Mouse (Mus musculus) liver, embryonic 14.5 days (tissue): ENCODE data around the gene Hdac1. TPM values are rescaled to one million over a fixed set of nuclear protein-coding genes. Genes with fewer than 3 reads are reported as not detected.
A peak's percentile ranks its signal among the peaks of the same experiment; 100 is the strongest.
"Not testable (repeated sequence)": the region's sequence is repeated elsewhere in the genome, so short reads cannot be mapped to it uniquely, and the experiment has no call there.

Experiments
- ATAC-seq: fragments of 200-750 bp; cut with Nextera tagmentation; 2 replicates; pipeline ENCODE4 v1.8.0; 2017; ENCODE audit warnings: moderate number of reproducible peaks, mild to moderate bottlenecking, moderate library complexity; ENCODE audit not compliant: insufficient read depth
- DNase-seq, 3 experiments: peaks; one replicate each; pipeline ENCODE4 v3.0.0-alpha.2; 2012 to 2013; ENCODE audit warnings: low read depth in 3 of 3, low spot score in 3 of 3
- H3K27ac ChIP-seq: fragments of 300-500 bp; sonication (generic); 2 replicates; pipeline ENCODE4 v1.5.1; 2014; ENCODE audit warnings: moderate library complexity, mild to moderate bottlenecking, control low read depth, inconsistent platforms
- H3K27me3 ChIP-seq: fragments of 300-500 bp; sonication (generic); 2 replicates; pipeline ENCODE4 v1.6.1; 2014; ENCODE audit warnings: mild to moderate bottlenecking, low read length, moderate library complexity; ENCODE audit not compliant: control insufficient read depth, insufficient read depth
- H3K36me3 ChIP-seq: fragments of 300-500 bp; sonication (generic); replicated peaks from 2 replicates; pipeline ENCODE4 v1.6.1; 2014; ENCODE audit warnings: low read depth; ENCODE audit not compliant: control insufficient read depth, insufficient read depth
- H3K4me1 ChIP-seq, 2 experiments: fragments of 200-500 bp in 1 of 2; fragments of 300-500 bp in 1 of 2; sonication (generic) in 1 of 2; replicated peaks; 2 replicates each; pipeline ENCODE4 v1.6.1; 2012 to 2014; ENCODE audit warnings: antibody characterized with exemption in 1 of 2, inconsistent platforms in 1 of 2, low read length in 1 of 2; ENCODE audit not compliant: control insufficient read depth in 2 of 2, insufficient read depth in 2 of 2
- H3K4me2 ChIP-seq: fragments of 300-500 bp; sonication (generic); 2 replicates; pipeline ENCODE4 v1.6.1; 2014; ENCODE audit warnings: low read depth, mild to moderate bottlenecking, control low read depth, moderate library complexity
- H3K4me3 ChIP-seq, 2 experiments: fragments of 200-500 bp in 1 of 2; fragments of 300-500 bp in 1 of 2; sonication (generic) in 1 of 2; 2 replicates each; pipeline ENCODE4 v1.5.1; 2012 to 2014; ENCODE audit warnings: low read depth in 2 of 2, low read length in 2 of 2, mild to moderate bottlenecking in 2 of 2, control low read depth in 1 of 2, inconsistent platforms in 1 of 2, moderate library complexity in 1 of 2; ENCODE audit not compliant: insufficient read depth in 1 of 2
- H3K9ac ChIP-seq: fragments of 300-500 bp; sonication (generic); replicated peaks from 2 replicates; pipeline ENCODE4 v1.6.1; 2014; ENCODE audit warnings: mild to moderate bottlenecking, control low read depth, moderate library complexity
- H3K9me3 ChIP-seq: fragments of 300-500 bp; sonication (generic); 2 replicates; pipeline ENCODE4 v1.6.1; 2016; ENCODE audit warnings: low read length, mixed read lengths; ENCODE audit not compliant: control insufficient read depth
- CTCF ChIP-seq: IDR thresholded peaks from 2 replicates; pipeline ENCODE4 v1.5.1; 2016; ENCODE audit warnings: antibody characterized with exemption, low read depth, control low read depth
- EP300 ChIP-seq: IDR thresholded peaks from 2 replicates; pipeline ENCODE4 v1.6.1; 2016; ENCODE audit warnings: antibody characterized with exemption, low read depth
- whole genome bisulfite sequencing: fragments of 180-500 bp; shearing (Covaris S2); extraction: QIAGEN DNeasy Blood & Tissue Kit; methylation state at CpG from one replicate; pipeline ENCODE4 v1.1.7; 2014; ENCODE audit not compliant: insufficient replicate concordance; 5-methylcytosine and 5-hydroxymethylcytosine counted together
- polyA plus RNA-seq, 2 experiments: library from polyadenylated mRNA; depleted of rRNA in 1 of 2; stranded (reverse) in 1 of 2; unstranded in 1 of 2; fragments of >200 nt; fragmentation: Nextera tagmentation in 1 of 2; extraction: Ambion mirVana in 1 of 2; gene quantifications; 2 replicates each; pipeline versions ENCODE4 v1.2.1 to v1.2.3; 2012 to 2014

Hdac1 gene
- polyA plus RNA-seq, 2 experiments = 76.5 to 107 TPM

- TF ChIP-seq EP300 (no peak), CTCF (no peak)
- peak overlapping the region; percentile 82 for H3K4me2 ChIP-seq
- no peak overlapping the region for H3K27ac ChIP-seq
- no peaks in the 10 kb centered on the region for H3K9me3 ChIP-seq
- H3K4me3 ChIP-seq = peak overlapping the region; percentile 59 to 82
- WGBS = under 1% methylated on average over 24 of the region's 24 CpGs
- H3K36me3 ChIP-seq = no peaks in the 10 kb centered on the region
- H3K27me3 ChIP-seq = peaks cover 13% of the 10 kb centered on the region
- peak; percentile 14; the same call in 1 of the 2 replicates for ATAC-seq
- peaks cover 25 to 27% of the 10 kb centered on the region in 2 experiments for H3K4me1 ChIP-seq
- peak overlapping the region; percentile 6; the same call in 1 of the 2 replicates for H3K9ac ChIP-seq
- DNase-seq = no peak
Observed at GRCm38 (mm10) chr4:129555862-129556531, 13.5 kb upstream of the Hdac1 start.

DNA sequence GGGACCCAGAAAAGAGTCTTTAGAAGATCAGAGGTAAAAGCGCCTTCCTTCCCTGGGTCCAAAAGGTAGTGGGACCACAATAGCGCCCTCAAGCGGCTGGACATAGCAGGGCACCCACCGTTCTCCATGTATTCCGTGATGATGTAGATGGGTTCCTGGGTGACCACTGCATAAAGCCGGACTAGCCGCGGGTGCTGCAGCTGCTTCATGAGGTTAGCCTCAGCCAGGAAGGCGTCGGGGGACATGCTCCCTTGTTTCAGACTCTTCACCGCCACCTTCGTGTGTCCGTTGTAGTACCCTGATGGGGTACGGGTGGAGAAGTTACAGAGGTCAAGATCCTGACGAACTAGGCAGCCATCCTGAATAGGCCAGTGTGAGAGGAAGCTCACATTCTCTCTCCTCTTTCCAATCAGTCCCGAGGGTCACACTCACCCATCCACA, 12.9 kb upstream of the Hdac1 start:
- no peaks in the 10 kb centered on the region for H3K36me3 ChIP-seq
- ATAC-seq = no peak
- peak overlapping the region; percentile 82 for H3K4me2 ChIP-seq
- TF ChIP-seq EP300 (no peak), CTCF (peak; percentile 88)
- peak overlapping the region; percentile 59 to 82 for H3K4me3 ChIP-seq
- H3K27me3 ChIP-seq = peaks cover 13% of the 10 kb centered on the region
- 3% methylated on average over 16 of the region's 16 CpGs for WGBS
- H3K27ac ChIP-seq = no peak overlapping the region
- peak overlapping the region; percentile 6 for H3K9ac ChIP-seq
- no peaks in the 10 kb centered on the region for H3K9me3 ChIP-seq
- DNase-seq = peak in 1 of 3 experiments; percentile 48
- H3K4me1 ChIP-seq = peaks cover 25 to 27% of the 10 kb centered on the region in 2 experiments

DNA sequence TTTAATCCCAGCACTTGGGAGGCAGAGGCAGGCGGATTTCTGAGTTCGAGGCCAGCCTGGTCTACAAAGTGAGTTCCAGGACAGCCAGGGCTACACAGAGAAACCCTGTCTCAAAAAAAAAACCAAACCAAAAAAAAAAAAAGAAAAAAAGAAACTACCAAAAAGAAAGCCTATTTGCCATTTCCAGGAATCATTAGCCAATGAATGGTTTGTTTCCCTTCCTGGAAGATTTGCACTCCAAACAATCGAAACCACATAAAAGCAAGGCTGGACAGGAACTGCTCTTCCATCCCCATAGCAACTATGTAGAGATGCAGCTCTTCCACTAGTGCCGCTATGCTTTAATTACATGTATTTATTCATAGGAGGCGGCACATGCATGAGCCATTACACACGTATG, 12.0 kb upstream of the Hdac1 start:
- H3K27ac ChIP-seq, H3K4me3 ChIP-seq, H3K9me3 ChIP-seq, ATAC-seq, H3K4me2 ChIP-seq, H3K9ac ChIP-seq, H3K36me3 ChIP-seq, DNase-seq: not testable (repeated sequence)
- peaks cover 13% of the 10 kb centered on the region for H3K27me3 ChIP-seq
- 78% methylated on average over 5 of the region's 6 CpGs for WGBS
- peaks cover 25 to 27% of the 10 kb centered on the region in 2 experiments for H3K4me1 ChIP-seq

DNA sequence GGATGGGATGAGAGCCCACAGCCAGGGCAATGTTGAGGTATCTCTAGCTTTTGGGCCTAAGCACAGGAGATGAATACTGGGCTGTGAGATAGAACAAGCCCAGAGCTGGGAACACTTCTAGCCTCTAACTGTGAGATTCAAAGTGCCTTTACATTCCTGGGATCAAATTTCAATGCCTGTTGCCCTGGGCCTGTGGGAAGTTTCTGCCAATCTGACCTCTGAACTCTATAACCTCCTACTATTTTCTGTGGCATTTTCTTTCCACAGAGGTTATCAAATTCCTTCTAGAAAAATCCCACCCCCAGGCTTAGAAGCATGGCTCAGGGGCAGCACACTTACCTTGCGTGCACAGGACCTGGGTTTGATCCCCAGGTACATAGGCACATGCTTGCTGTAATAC, 7.8 kb upstream of the Hdac1 start:
- Histone ChIP-seq H3K27ac (no peak overlapping the region), H3K27me3 (peaks cover 7% of the 10 kb centered on the region), H3K36me3 (no peaks in the 10 kb centered on the region), H3K9ac (no peak overlapping the region), H3K4me1 (peaks cover 2 to 4% of the 10 kb centered on the region in 2 experiments), H3K4me3 (no peak overlapping the region), H3K4me2 (no peak overlapping the region), H3K9me3 (no peaks in the 10 kb centered on the region)
- DNase-seq (no peak), ATAC-seq (no peak)
- TF ChIP-seq CTCF (no peak), EP300 (no peak)
- WGBS = 81% methylated on average over 1 of the region's 1 CpGs

DNA sequence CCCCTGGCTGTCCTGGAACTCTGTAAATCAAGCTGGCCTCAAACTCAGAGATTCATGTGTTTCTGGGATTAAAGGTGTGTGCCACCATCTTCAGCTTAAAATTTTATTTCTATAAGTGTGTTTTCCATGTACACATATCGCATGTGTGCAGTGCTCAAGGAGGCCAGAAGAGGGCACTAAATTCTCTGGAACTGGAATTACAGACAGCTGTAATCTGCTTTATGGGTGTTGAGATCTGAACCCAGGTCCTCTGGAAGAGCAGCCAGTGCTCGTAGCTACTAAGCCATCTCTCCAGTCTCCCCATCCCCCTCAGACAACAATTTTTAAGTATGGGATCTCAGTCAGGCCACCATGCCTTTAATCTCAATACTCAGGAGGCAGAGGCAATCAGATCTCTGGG, 6.8 kb upstream of the Hdac1 start:
- DNase-seq = no peak
- no peak for ATAC-seq

DNA sequence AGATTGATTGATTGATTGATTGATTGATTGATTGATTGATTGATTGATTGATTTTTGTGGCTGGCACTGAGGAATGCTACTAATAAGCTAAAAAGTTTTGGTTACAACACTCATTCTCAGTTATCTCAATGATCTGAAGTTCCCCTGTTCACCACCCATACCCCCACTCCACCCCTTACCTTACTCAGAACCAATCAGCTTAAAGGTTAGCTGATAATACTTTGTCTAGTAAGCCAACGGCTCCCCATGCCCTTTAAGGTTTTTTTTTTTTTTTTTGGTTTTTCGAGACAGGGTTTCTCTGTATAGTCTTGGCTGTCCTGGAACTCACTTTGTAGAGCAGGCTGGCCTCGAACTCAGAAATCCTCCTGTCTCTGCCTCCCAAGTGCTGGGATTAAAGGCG, 5.1 kb upstream of the Hdac1 start:
- not testable (repeated sequence) for H3K4me1 ChIP-seq, ATAC-seq, DNase-seq, H3K4me3 ChIP-seq, H3K27ac ChIP-seq, H3K9ac ChIP-seq, H3K27me3 ChIP-seq, H3K9me3 ChIP-seq, H3K4me2 ChIP-seq, H3K36me3 ChIP-seq
- 57% methylated on average over 4 of the region's 4 CpGs for WGBS

More for the DNA sequence above, 6.8 kb upstream of the Hdac1 start:
- WGBS = 59% methylated on average over 2 of the region's 2 CpGs
- Histone ChIP-seq H3K36me3 (no peaks in the 10 kb centered on the region), H3K4me2 (no peak overlapping the region), H3K4me1 (peaks cover 0 to 4% of the 10 kb centered on the region in 2 experiments; a peak in 2 of 4 replicates), H3K27ac (no peak overlapping the region), H3K9ac (no peak overlapping the region), H3K9me3 (no peaks in the 10 kb centered on the region), H3K4me3 (no peak overlapping the region), H3K27me3 (no peaks in the 10 kb centered on the region)
- TF ChIP-seq EP300 = no peak
- TF ChIP-seq CTCF = peak; percentile 75
